Mouse (Mus musculus): ENCODE data around the gene Taf3. TPM values are rescaled to one million over a fixed set of nuclear protein-coding genes. Genes with fewer than 3 reads are reported as not detected.
A peak's percentile ranks its signal among the peaks of the same experiment; 100 is the strongest.

The Taf3 gene
- polyA plus RNA-seq, 1 experiment from 2014 or later, result 18.6 TPM

DNA sequence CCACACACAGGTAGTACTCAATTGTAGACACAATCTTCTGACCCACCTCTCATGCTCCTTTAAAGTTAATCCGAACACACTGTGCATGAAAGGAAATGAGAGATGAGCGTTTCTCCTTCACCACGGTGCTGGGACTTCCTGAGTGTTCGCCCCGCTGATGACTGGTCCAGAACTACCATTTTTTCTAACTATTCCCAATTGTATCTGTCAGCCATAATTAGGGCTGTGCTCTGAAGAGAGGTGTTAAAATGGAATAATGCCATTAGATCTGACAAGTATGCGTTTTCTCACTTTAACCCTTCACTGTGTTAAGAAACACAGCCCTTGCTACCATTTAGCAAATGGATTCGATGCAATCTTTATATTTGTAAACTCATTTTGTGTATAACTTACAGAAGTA lies 18.6 kb downstream of the Taf3 start:
- no peak overlapping the region for H3K4me2 ChIP-seq
- H3K9ac ChIP-seq (ENCODE audit: low read depth, low read length), result no peak overlapping the region
- H3K4me3 ChIP-seq (ENCODE audit: low read depth, low read length), result no peak overlapping the region
- 82% methylated on average over 7 of the region's 7 CpGs for WGBS
- H3K27me3 ChIP-seq (replicated peaks; ENCODE audit: control insufficient read depth, insufficient read depth, low read length), result no peaks in the 10 kb centered on the region
- peaks cover 9% of the 10 kb centered on the region; the same call in 1 of the 2 replicates for H3K4me1 ChIP-seq (replicated peaks; ENCODE audit: control insufficient read depth, insufficient read depth, low read length)
- ATAC-seq (replicated peaks; ENCODE audit: low FRiP score) (no peak), DNase-seq (ENCODE audit: low spot score) (no peak)
- H3K36me3 ChIP-seq (ENCODE audit: control insufficient read depth, insufficient read depth, low read length), result no peaks in the 10 kb centered on the region; the same call in 1 of the 2 replicates
- H3K27ac ChIP-seq (ENCODE audit: low read depth, low read length), result no peak overlapping the region
- no peaks in the 10 kb centered on the region for H3K9me3 ChIP-seq (ENCODE audit: control insufficient read depth, low read length)

- DNase-seq (ENCODE audit: low spot score), result no peak
- no peak for ATAC-seq (replicated peaks; ENCODE audit: low FRiP score)
- Histone ChIP-seq H3K36me3 (ENCODE audit: control insufficient read depth, insufficient read depth, low read length) (no peaks in the 10 kb centered on the region; the same call in 1 of the 2 replicates), H3K4me1 (replicated peaks; ENCODE audit: control insufficient read depth, insufficient read depth, low read length) (0 out of 2 replicates have a peak, but pooled peaks cover 3% of the 10 kb centered on the region), H3K27ac (ENCODE audit: low read depth, low read length) (no peak overlapping the region), H3K27me3 (replicated peaks; ENCODE audit: control insufficient read depth, insufficient read depth, low read length) (no peaks in the 10 kb centered on the region), H3K4me2 (no peak overlapping the region), H3K4me3 (ENCODE audit: low read depth, low read length) (no peak overlapping the region), H3K9me3 (ENCODE audit: control insufficient read depth, low read length) (no peaks in the 10 kb centered on the region), H3K9ac (ENCODE audit: low read depth, low read length) (no peak overlapping the region)
- 75% methylated on average over 6 of the region's 6 CpGs for whole genome bisulfite sequencing
Observed at GRCm38 (mm10) chr2:10024264-10024663, 24.1 kb downstream of the Taf3 start.

DNA sequence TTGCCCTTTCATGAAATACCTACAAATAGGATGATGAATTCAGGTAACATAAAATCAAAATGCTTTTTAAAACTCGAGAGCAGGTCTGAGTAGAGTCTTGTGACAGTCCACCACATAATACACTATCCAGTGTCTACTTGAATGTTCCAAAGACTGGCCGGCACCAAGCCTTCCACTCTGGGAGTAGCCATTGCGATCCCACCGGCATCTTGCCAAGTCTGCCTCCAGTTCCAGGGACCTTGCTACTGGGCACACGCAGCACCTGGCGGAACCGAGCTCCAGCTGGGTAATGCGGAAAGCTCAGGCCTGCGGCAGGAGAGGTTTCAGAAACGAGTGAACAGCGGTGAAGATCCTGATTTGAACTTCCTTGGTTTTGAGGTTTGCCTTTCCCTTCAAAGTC lies 27.1 kb downstream of the Taf3 start:
- Histone ChIP-seq H3K4me3 (ENCODE audit: low read depth, low read length) (no peak overlapping the region), H3K4me2 (no peak overlapping the region), H3K27me3 (replicated peaks; ENCODE audit: control insufficient read depth, insufficient read depth, low read length) (no peaks in the 10 kb centered on the region), H3K36me3 (ENCODE audit: control insufficient read depth, insufficient read depth, low read length) (no peaks in the 10 kb centered on the region; the same call in 1 of the 2 replicates), H3K27ac (ENCODE audit: low read depth, low read length) (no peak overlapping the region), H3K9me3 (ENCODE audit: control insufficient read depth, low read length) (no peaks in the 10 kb centered on the region), H3K9ac (ENCODE audit: low read depth, low read length) (no peak overlapping the region), H3K4me1 (replicated peaks; ENCODE audit: control insufficient read depth, insufficient read depth, low read length) (no peaks in the 10 kb centered on the region)
- ATAC-seq (replicated peaks; ENCODE audit: low FRiP score) (no peak), DNase-seq (ENCODE audit: low spot score) (no peak)
- 89% methylated on average over 11 of the region's 11 CpGs for WGBS

DNA sequence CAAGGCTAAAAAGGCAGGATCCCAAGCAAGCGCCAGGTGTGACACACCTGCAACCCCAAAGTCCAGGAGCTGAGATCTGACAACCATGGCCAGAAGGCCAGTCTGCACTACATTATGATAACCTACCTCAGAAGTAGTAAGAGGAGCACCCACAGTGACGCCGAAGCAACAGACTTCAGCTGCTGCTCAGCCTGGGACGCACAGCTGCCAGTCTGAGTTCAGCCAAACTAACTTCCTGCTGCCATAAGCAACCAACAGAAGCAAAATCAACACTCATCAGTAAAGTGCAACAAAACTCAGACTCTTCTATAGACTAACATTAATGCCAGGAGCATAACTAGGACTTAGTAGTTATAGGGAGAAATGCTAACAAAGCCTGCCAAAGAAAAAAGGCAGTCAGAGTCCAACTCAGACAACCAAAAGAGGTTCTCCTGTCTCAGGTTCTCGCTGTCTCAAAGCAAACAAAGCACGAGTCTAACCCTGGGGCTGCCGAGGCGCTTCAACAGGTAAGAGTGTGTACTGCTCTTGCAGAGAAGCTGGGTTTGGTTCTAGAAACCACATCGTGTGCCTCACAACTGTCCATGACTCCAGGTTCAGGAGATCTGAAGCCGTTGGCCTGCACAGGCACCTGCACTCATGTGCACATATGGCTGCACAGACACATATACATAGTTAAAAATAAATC lies 33.3 kb downstream of the Taf3 start:
- Histone ChIP-seq H3K4me2 (no peak overlapping the region), H3K4me3 (ENCODE audit: low read depth, low read length) (no peak overlapping the region), H3K27ac (ENCODE audit: low read depth, low read length) (no peak overlapping the region), H3K36me3 (ENCODE audit: control insufficient read depth, insufficient read depth, low read length) (no peaks in the 10 kb centered on the region), H3K27me3 (replicated peaks; ENCODE audit: control insufficient read depth, insufficient read depth, low read length) (no peaks in the 10 kb centered on the region), H3K9me3 (ENCODE audit: control insufficient read depth, low read length) (no peaks in the 10 kb centered on the region), H3K9ac (ENCODE audit: low read depth, low read length) (no peak overlapping the region), H3K4me1 (replicated peaks; ENCODE audit: control insufficient read depth, insufficient read depth, low read length) (no peaks in the 10 kb centered on the region)
- ATAC-seq (replicated peaks; ENCODE audit: low FRiP score) (no peak), DNase-seq (ENCODE audit: low spot score) (no peak)
- 80% methylated on average over 10 of the region's 10 CpGs for WGBS

GRCm38 (mm10) chr2:10010263-10010909 lies 38.0 kb downstream of the Taf3 start:
- H3K27ac ChIP-seq (ENCODE audit: low read depth, low read length), result no peak overlapping the region
- WGBS, result 41% methylated on average over 7 of the region's 7 CpGs
- no peak for DNase-seq (ENCODE audit: low spot score)
- H3K9ac ChIP-seq (ENCODE audit: low read depth, low read length), result no peak overlapping the region
- H3K4me3 ChIP-seq (ENCODE audit: low read depth, low read length), result no peak overlapping the region
- no peaks in the 10 kb centered on the region for H3K9me3 ChIP-seq (ENCODE audit: control insufficient read depth, low read length)
- no peak for ATAC-seq (replicated peaks; ENCODE audit: low FRiP score)
- H3K27me3 ChIP-seq (replicated peaks; ENCODE audit: control insufficient read depth, insufficient read depth, low read length), result no peaks in the 10 kb centered on the region
- H3K4me1 ChIP-seq (replicated peaks; ENCODE audit: control insufficient read depth, insufficient read depth, low read length), result peaks cover 22% of the 10 kb centered on the region
- H3K36me3 ChIP-seq (ENCODE audit: control insufficient read depth, insufficient read depth, low read length), result no peaks in the 10 kb centered on the region
- no peak overlapping the region for H3K4me2 ChIP-seq

- H3K9ac ChIP-seq (ENCODE audit: low read depth, low read length), result no peak overlapping the region
- H3K9me3 ChIP-seq (ENCODE audit: control insufficient read depth, low read length), result no peaks in the 10 kb centered on the region
- 84% methylated on average over 13 of the region's 13 CpGs for WGBS
- DNase-seq (ENCODE audit: low spot score) (no peak), ATAC-seq (replicated peaks; ENCODE audit: low FRiP score) (no peak)
- no peak overlapping the region for H3K4me2 ChIP-seq
- no peaks in the 10 kb centered on the region for H3K27me3 ChIP-seq (replicated peaks; ENCODE audit: control insufficient read depth, insufficient read depth, low read length)
- H3K4me3 ChIP-seq (ENCODE audit: low read depth, low read length), result no peak overlapping the region
- H3K4me1 ChIP-seq (replicated peaks; ENCODE audit: control insufficient read depth, insufficient read depth, low read length), result peaks cover 22% of the 10 kb centered on the region
- no peaks in the 10 kb centered on the region for H3K36me3 ChIP-seq (ENCODE audit: control insufficient read depth, insufficient read depth, low read length)
- no peak overlapping the region for H3K27ac ChIP-seq (ENCODE audit: low read depth, low read length)
Observed at GRCm38 (mm10) chr2:10009671-10010254, 38.6 kb downstream of the Taf3 start.

- Histone ChIP-seq H3K9ac (ENCODE audit: low read depth, low read length) (no peak overlapping the region), H3K4me1 (replicated peaks; ENCODE audit: control insufficient read depth, insufficient read depth, low read length) (peaks cover 22% of the 10 kb centered on the region), H3K36me3 (ENCODE audit: control insufficient read depth, insufficient read depth, low read length) (no peaks in the 10 kb centered on the region), H3K4me2 (peak overlapping the region; percentile 19), H3K27me3 (replicated peaks; ENCODE audit: control insufficient read depth, insufficient read depth, low read length) (no peaks in the 10 kb centered on the region), H3K27ac (ENCODE audit: low read depth, low read length) (no peak overlapping the region), H3K4me3 (ENCODE audit: low read depth, low read length) (no peak overlapping the region), H3K9me3 (ENCODE audit: control insufficient read depth, low read length) (no peaks in the 10 kb centered on the region)
- ATAC-seq (replicated peaks; ENCODE audit: low FRiP score), result no peak; the same call in 1 of the 2 replicates
- no peak for DNase-seq (ENCODE audit: low spot score)
- 32% methylated on average over 4 of the region's 4 CpGs for WGBS
Observed at GRCm38 (mm10) chr2:10008593-10008992, 39.8 kb downstream of the Taf3 start.

GRCm38 (mm10) chr2:10004960-10005621 lies 43.3 kb downstream of the Taf3 start:
- Histone ChIP-seq H3K36me3 (ENCODE audit: control insufficient read depth, insufficient read depth, low read length) (no peaks in the 10 kb centered on the region), H3K27ac (ENCODE audit: low read depth, low read length) (no peak overlapping the region), H3K4me2 (no peak overlapping the region), H3K9ac (ENCODE audit: low read depth, low read length) (no peak overlapping the region), H3K4me1 (replicated peaks; ENCODE audit: control insufficient read depth, insufficient read depth, low read length) (peaks cover 22% of the 10 kb centered on the region), H3K9me3 (ENCODE audit: control insufficient read depth, low read length) (no peaks in the 10 kb centered on the region), H3K27me3 (replicated peaks; ENCODE audit: control insufficient read depth, insufficient read depth, low read length) (no peaks in the 10 kb centered on the region), H3K4me3 (ENCODE audit: low read depth, low read length) (no peak overlapping the region)
- DNase-seq (ENCODE audit: low spot score) (no peak), ATAC-seq (replicated peaks; ENCODE audit: low FRiP score) (no peak)
- WGBS, result 85% methylated on average over 8 of the region's 8 CpGs
